Mouse (Mus musculus) testis, adult 2 months (tissue): ENCODE measurements around the gene Tenm3. TPM values are rescaled to one million over a fixed set of nuclear protein-coding genes. Genes with fewer than 3 reads are reported as not detected.

Experiments used
- H3K27ac ChIP-seq: fragments of 200-500 bp; 2 replicates; pipeline ENCODE4 v1.5.1; 2012; ENCODE audit warnings: low read depth, low read length; ENCODE audit not compliant: control insufficient read depth, insufficient read depth
- H3K27me3 ChIP-seq: fragments of 200-500 bp; 2 replicates; pipeline ENCODE4 v1.6.1; 2012; ENCODE audit warnings: mild to moderate bottlenecking, low read length, moderate library complexity; ENCODE audit not compliant: control insufficient read depth, insufficient read depth
- H3K36me3 ChIP-seq: fragments of 200-500 bp; 2 replicates; pipeline ENCODE4 v1.6.1; 2012; ENCODE audit warnings: mild to moderate bottlenecking, low read length; ENCODE audit not compliant: control insufficient read depth, insufficient read depth
- H3K4me1 ChIP-seq: fragments of 200-500 bp; 2 replicates; pipeline ENCODE4 v1.6.1; 2012; ENCODE audit warnings: low read length; ENCODE audit not compliant: control insufficient read depth, insufficient read depth
- H3K4me3 ChIP-seq: fragments of 200-500 bp; 2 replicates; pipeline ENCODE4 v1.5.1; 2012; ENCODE audit warnings: low read depth, mild to moderate bottlenecking, low read length, moderate library complexity, mixed read lengths; ENCODE audit not compliant: control insufficient read depth
- CTCF ChIP-seq: fragments of 200-500 bp; IDR thresholded peaks from 2 replicates; pipeline ENCODE4 v1.5.1; 2012; ENCODE audit warnings: low read depth, mild to moderate bottlenecking, inconsistent platforms, low read length, moderate library complexity; ENCODE audit not compliant: control insufficient read depth, insufficient read depth, insufficient replicate concordance
- POLR2A ChIP-seq: fragments of 200-500 bp; IDR thresholded peaks from 2 replicates; pipeline ENCODE4 v1.6.1; 2012; ENCODE audit warnings: low read depth, mild to moderate bottlenecking, inconsistent platforms, low read length, moderate library complexity; ENCODE audit not compliant: control insufficient read depth
- polyA plus RNA-seq: library from polyadenylated mRNA; depleted of rRNA; stranded (reverse); fragments of >200 nt; gene quantifications from 2 replicates; pipeline ENCODE4 v1.2.3, GENCODE M21; 2012

Gene Tenm3
- polyA plus RNA-seq, 1 experiment: 4.2 TPM

DNA sequence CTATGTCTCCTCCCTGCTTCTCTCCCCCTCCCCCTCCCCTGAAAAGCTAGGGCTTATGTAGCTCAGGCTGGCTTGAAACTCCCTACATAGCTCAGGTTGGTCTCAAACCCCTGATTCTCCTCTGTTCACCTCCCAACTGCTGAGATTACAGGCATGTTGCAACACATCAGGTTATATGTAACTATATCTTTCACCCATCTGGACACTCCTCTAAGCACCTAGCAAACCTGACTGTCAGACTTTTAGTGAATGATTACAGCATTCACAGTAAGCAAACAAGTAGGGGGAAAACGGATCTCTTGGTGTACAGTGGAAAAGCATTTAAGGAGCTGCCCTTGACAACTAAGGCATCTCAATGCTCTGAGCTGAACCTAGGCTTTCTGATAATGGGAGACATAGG lies 366.9 kb downstream of the Tenm3 start:
- TF ChIP-seq CTCF (no peak), POLR2A (no peak)
- H3K4me1 ChIP-seq: peaks cover 6% of the 10 kb centered on the region
- no peak overlapping the region for H3K4me3 ChIP-seq

DNA sequence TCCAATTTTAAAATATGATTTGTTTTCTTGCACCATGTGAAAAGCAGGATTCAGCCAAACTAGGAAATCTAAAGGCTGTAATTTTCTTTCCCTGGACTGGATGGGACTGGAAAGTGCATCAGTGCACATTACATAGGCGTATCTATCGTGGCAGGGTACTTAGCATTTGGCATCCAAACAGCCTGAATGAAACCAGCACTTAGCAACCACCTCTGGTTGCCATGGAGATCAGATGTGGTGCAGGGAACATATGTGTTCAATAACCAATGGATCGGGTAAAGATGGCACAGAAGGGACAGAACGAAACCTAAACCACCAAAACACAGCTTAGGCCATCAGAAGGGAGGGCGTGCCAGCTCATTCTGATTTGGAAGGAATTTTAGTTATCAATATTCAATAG lies 376.1 kb downstream of the Tenm3 start:
- Histone ChIP-seq H3K4me3 (no peak overlapping the region), H3K27ac (no peak overlapping the region), H3K27me3 (no peaks in the 10 kb centered on the region), H3K4me1 (no peaks in the 10 kb centered on the region), H3K36me3 (no peaks in the 10 kb centered on the region)
- TF ChIP-seq CTCF (no peak), POLR2A (no peak)

More for the DNA sequence above, 366.9 kb downstream of the Tenm3 start:
- no peak overlapping the region for H3K27ac ChIP-seq
- H3K27me3 ChIP-seq: no peaks in the 10 kb centered on the region
- H3K36me3 ChIP-seq: no peaks in the 10 kb centered on the region

DNA sequence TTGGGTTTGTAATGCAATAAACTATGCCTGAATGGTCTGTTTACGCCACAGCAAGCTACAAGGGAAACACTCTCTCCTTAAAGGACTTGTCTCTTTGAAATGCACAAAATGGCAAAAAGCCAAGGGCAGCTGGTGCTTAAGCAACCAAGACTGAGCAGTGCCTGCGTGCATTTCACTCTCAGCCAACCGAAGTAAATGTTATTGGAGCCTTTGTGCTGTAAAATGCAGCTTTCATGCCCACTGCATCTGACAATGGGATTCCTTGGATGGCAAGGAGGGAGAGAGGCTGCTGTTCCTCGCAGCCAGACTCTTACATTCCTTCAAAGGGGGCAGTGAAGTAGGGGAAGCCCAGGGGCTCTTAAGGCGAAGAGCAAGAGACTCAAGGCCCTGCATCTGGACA lies 385.4 kb downstream of the Tenm3 start:
- Histone ChIP-seq H3K4me1 (no peaks in the 10 kb centered on the region), H3K4me3 (no peak overlapping the region), H3K27me3 (no peaks in the 10 kb centered on the region), H3K36me3 (no peaks in the 10 kb centered on the region), H3K27ac (no peak overlapping the region)
- TF ChIP-seq POLR2A (no peak), CTCF (no peak)

DNA sequence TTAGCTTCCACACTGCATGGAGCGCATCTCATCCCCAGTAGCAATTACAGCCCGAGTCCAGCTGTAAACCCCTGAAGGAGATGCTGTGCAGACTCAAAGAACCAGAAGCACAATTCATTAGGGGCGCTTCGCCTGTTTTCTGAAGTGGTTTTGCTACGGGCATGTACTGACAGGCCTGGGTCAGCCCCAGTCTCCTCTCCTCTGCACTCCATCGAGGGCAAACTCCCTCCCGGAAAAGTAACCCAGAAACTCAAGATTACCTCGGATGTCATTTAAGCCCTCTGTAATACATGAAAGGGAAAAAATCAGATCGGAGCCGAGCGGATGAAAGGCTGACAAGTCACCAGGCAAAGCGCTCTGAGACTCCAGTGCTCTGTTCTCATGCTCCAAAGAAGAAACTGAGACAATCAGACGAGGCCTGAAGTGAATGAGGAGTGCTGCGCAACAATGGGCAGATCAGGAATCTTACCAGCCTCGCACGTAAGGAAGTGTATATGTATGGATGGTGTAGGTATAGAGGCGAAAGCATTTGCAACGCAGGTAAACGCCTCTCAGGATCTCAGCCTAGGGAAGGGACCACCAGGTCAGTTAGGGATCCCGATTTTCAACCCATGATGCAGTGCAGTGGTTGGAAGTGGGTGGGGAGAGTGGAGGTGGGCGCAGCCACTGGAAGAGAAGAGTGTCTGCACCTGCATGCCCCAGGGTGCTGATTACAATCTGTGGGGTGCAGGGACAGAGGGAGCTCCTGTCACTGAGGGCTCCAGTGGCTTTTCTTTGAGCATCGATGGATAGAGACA lies 387.2 kb downstream of the Tenm3 start:
- no peaks in the 10 kb centered on the region for H3K27me3 ChIP-seq
- H3K27ac ChIP-seq: no peak overlapping the region
- TF ChIP-seq POLR2A (no peak), CTCF (no peak)
- H3K4me3 ChIP-seq: no peak overlapping the region
- no peaks in the 10 kb centered on the region for H3K4me1 ChIP-seq
- no peaks in the 10 kb centered on the region for H3K36me3 ChIP-seq

DNA sequence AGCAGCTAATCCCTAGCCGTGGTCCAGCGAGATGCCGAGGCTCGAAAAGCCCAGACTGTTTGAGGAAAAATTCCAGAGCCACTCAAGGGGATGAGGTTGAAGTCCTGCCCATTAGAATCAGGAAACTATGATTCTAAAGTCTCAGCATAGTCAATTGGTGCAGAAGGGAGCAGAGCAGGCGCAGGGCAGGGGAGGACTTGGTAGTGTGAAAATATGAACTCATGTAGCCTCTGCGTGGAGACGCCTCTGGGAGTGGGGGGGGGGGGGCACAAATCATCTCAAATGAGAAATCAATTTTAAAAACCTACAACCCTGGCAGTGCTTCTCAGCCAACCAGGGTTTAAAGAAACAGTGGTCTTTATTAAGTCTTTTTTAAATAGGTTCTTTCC lies 392.5 kb downstream of the Tenm3 start:
- Histone ChIP-seq H3K27ac (no peak overlapping the region), H3K36me3 (no peaks in the 10 kb centered on the region), H3K4me1 (no peaks in the 10 kb centered on the region), H3K27me3 (no peaks in the 10 kb centered on the region), H3K4me3 (no peak overlapping the region)
- TF ChIP-seq CTCF (no peak), POLR2A (no peak)

DNA sequence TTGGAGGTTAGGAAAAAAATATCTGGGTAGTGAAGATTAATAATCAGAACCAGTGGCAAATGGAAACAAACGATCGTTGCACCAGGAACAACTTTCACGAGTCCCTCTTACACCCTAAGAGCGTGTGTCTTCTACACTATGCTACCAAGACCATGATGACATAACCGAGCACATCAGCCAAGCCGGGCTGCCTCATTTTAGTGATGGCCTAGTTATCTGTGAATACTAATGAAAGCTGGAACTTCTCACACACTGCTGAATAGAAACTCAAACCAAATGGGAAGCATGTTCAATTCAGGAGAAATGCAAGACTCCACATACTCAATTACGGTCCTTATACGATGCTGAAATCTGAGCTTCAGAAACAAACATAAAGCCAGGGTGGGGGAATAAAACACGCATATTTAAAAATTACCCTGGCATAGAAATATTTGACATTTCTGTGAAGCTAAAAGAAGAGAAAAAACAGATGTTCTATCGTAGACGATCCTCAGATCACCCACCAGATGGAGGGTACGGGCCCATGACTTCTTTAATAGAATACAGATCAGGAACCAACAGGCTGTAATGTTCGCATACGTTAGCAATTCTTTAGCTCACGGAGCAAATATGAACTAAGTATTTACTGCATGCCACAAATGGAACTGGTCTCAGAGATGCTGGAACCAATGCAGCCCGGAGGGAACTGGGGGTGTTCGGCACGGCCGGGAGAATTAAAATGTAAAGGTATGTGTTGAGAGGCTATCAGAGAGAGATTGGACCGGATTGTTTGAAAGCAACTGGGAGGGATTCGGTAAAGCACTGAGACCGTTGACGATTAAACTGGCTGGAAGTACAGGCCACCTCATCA lies 393.1 kb downstream of the Tenm3 start:
- H3K27me3 ChIP-seq: no peaks in the 10 kb centered on the region
- TF ChIP-seq CTCF (no peak), POLR2A (no peak)
- H3K4me3 ChIP-seq: no peak overlapping the region
- H3K4me1 ChIP-seq: no peaks in the 10 kb centered on the region
- no peaks in the 10 kb centered on the region for H3K36me3 ChIP-seq
- no peak overlapping the region for H3K27ac ChIP-seq

DNA sequence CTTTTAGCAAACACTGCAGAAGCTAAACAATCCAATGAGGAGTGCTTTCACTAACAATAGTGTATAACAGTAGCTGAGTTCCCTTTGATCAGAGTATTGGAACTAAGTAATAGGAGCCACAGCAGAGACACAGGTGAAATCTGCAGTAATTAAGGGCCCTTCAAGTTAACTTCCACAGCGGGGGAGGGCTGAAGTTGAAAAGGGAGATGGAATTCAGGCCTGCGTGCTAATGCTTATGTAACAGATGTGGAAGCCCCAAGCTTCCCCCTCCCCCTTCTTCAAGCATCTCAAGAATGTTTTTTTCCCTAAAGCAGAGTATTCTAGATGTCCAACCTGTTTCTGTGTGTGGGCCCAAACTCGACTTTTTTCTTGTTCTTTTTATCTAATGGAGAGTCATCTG lies 394.1 kb downstream of the Tenm3 start:
- H3K27ac ChIP-seq: no peak overlapping the region; the same call in 1 of the 2 replicates
- H3K36me3 ChIP-seq: no peaks in the 10 kb centered on the region
- no peaks in the 10 kb centered on the region for H3K4me1 ChIP-seq
- no peak for TF ChIP-seq CTCF
- no peak for TF ChIP-seq POLR2A
- H3K4me3 ChIP-seq: no peak overlapping the region
- H3K27me3 ChIP-seq: no peaks in the 10 kb centered on the region

DNA sequence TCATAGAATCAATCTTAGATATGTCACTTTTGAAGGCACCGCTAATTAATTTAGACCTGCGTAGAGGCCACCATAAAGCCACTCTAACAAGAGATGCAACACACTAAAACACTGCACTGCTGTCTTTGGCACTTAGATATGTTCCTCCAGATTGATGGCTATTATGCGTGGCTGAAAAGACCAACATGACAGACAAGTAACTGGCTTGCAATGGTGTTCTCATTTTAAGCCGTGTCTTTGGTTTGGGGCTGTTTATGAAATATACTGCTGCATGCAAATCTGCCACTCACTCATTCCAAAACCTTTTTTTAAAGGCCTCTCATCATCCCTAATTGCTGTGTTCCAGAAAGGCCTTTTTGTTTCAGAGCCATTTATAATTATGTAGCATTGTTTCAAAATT lies 398.1 kb downstream of the Tenm3 start:
- no peak overlapping the region for H3K4me3 ChIP-seq
- no peaks in the 10 kb centered on the region for H3K27me3 ChIP-seq
- H3K27ac ChIP-seq: no peak overlapping the region
- H3K4me1 ChIP-seq: no peaks in the 10 kb centered on the region
- no peaks in the 10 kb centered on the region for H3K36me3 ChIP-seq
- TF ChIP-seq POLR2A: no peak
- TF ChIP-seq CTCF: no peak
